Mouse (Mus musculus): ENCODE measurements at regions not wholly inside any gene's neighbourhood (a gene's known extent, or its start where the extent isn't known, plus 50 kb on each side); places are given as distances from the start of the nearest gene placed in this dataset.

- H3K4me3 ChIP-seq (ENCODE audit: insufficient read depth, low read depth, low read length) = no peak overlapping the region
- H3K27ac ChIP-seq (ENCODE audit: insufficient read depth, low read depth, low read length) = no peak overlapping the region
- DNase-seq = no peak
- H3K4me1 ChIP-seq (ENCODE audit: control insufficient read depth, insufficient read depth, low read length) = no peaks in the 10 kb centered on the region
- WGBS = 89% methylated on average over 6 of the region's 6 CpGs
- TF ChIP-seq CTCF (conservative IDR thresholded peaks at IDR 0.05; ENCODE audit: insufficient read depth, insufficient read length, low read depth, low read length) (no peak), POLR2A (IDR thresholded peaks at IDR 0.05; ENCODE audit: low read depth, low read length) (no peak)
- no peaks in the 10 kb centered on the region for H3K36me3 ChIP-seq (ENCODE audit: control insufficient read depth, insufficient read depth, low read length)
- H3K27me3 ChIP-seq (replicated peaks; ENCODE audit: control insufficient read depth, insufficient read depth, low read length) = no peaks in the 10 kb centered on the region
Measured at GRCm38 (mm10) chr17:15235041-15235440, 141.6 kb downstream of the Dll1 start.

GRCm38 (mm10) chr17:15231175-15231574, 145.5 kb downstream of the Dll1 start:
- no peaks in the 10 kb centered on the region for H3K27me3 ChIP-seq (replicated peaks; ENCODE audit: control insufficient read depth, insufficient read depth, low read length)
- H3K36me3 ChIP-seq (ENCODE audit: control insufficient read depth, insufficient read depth, low read length) = no peaks in the 10 kb centered on the region
- TF ChIP-seq CTCF (conservative IDR thresholded peaks at IDR 0.05; ENCODE audit: insufficient read depth, insufficient read length, low read depth, low read length) (no peak), POLR2A (IDR thresholded peaks at IDR 0.05; ENCODE audit: low read depth, low read length) (no peak)
- DNase-seq = peak; percentile 41
- H3K4me3 ChIP-seq (ENCODE audit: insufficient read depth, low read depth, low read length) = no peak overlapping the region
- WGBS = 42% methylated on average over 5 of the region's 5 CpGs
- no peak overlapping the region for H3K27ac ChIP-seq (ENCODE audit: insufficient read depth, low read depth, low read length)
- no peaks in the 10 kb centered on the region for H3K4me1 ChIP-seq (ENCODE audit: control insufficient read depth, insufficient read depth, low read length)

- 64% methylated on average over 6 of the region's 6 CpGs for WGBS
- no peak for TF ChIP-seq POLR2A (IDR thresholded peaks at IDR 0.05; ENCODE audit: low read depth, low read length)
- no peak for TF ChIP-seq CTCF (conservative IDR thresholded peaks at IDR 0.05; ENCODE audit: insufficient read depth, insufficient read length, low read depth, low read length)
- Histone ChIP-seq H3K4me3 (ENCODE audit: insufficient read depth, low read depth, low read length) (no peak overlapping the region), H3K27me3 (replicated peaks; ENCODE audit: control insufficient read depth, insufficient read depth, low read length) (no peaks in the 10 kb centered on the region), H3K27ac (ENCODE audit: insufficient read depth, low read depth, low read length) (no peak overlapping the region), H3K4me1 (ENCODE audit: control insufficient read depth, insufficient read depth, low read length) (no peaks in the 10 kb centered on the region), H3K36me3 (ENCODE audit: control insufficient read depth, insufficient read depth, low read length) (no peaks in the 10 kb centered on the region)
- DNase-seq = no peak
Measured at GRCm38 (mm10) chr17:15229159-15229558, 147.5 kb downstream of the Dll1 start.

GRCm38 (mm10) chr17:15228077-15228476, 148.6 kb downstream of the Dll1 start:
- whole genome bisulfite sequencing = 60% methylated on average over 8 of the region's 8 CpGs
- H3K36me3 ChIP-seq (ENCODE audit: control insufficient read depth, insufficient read depth, low read length) = no peaks in the 10 kb centered on the region
- no peak for TF ChIP-seq POLR2A (IDR thresholded peaks at IDR 0.05; ENCODE audit: low read depth, low read length)
- no peak for TF ChIP-seq CTCF (conservative IDR thresholded peaks at IDR 0.05; ENCODE audit: insufficient read depth, insufficient read length, low read depth, low read length)
- no peaks in the 10 kb centered on the region for H3K27me3 ChIP-seq (replicated peaks; ENCODE audit: control insufficient read depth, insufficient read depth, low read length)
- no peak overlapping the region for H3K27ac ChIP-seq (ENCODE audit: insufficient read depth, low read depth, low read length)
- peak; percentile 27 for DNase-seq
- H3K4me3 ChIP-seq (ENCODE audit: insufficient read depth, low read depth, low read length) = no peak overlapping the region
- H3K4me1 ChIP-seq (ENCODE audit: control insufficient read depth, insufficient read depth, low read length) = no peaks in the 10 kb centered on the region

- H3K36me3 ChIP-seq (ENCODE audit: control insufficient read depth, insufficient read depth, low read length) = no peaks in the 10 kb centered on the region
- WGBS = 91% methylated on average over 10 of the region's 10 CpGs
- no peaks in the 10 kb centered on the region for H3K27me3 ChIP-seq (replicated peaks; ENCODE audit: control insufficient read depth, insufficient read depth, low read length)
- DNase-seq = no peak
- TF ChIP-seq POLR2A (IDR thresholded peaks at IDR 0.05; ENCODE audit: low read depth, low read length) (no peak), CTCF (conservative IDR thresholded peaks at IDR 0.05; ENCODE audit: insufficient read depth, insufficient read length, low read depth, low read length) (no peak)
- H3K4me1 ChIP-seq (ENCODE audit: control insufficient read depth, insufficient read depth, low read length) = no peaks in the 10 kb centered on the region
- H3K4me3 ChIP-seq (ENCODE audit: insufficient read depth, low read depth, low read length) = no peak overlapping the region
- H3K27ac ChIP-seq (ENCODE audit: insufficient read depth, low read depth, low read length) = no peak overlapping the region
Measured at GRCm38 (mm10) chr17:15223826-15224225, 152.8 kb downstream of the Dll1 start.

GRCm38 (mm10) chr17:15222923-15223322, 153.7 kb downstream of the Dll1 start:
- WGBS = 82% methylated on average over 3 of the region's 3 CpGs
- DNase-seq = no peak
- Histone ChIP-seq H3K4me1 (ENCODE audit: control insufficient read depth, insufficient read depth, low read length) (no peaks in the 10 kb centered on the region), H3K36me3 (ENCODE audit: control insufficient read depth, insufficient read depth, low read length) (no peaks in the 10 kb centered on the region), H3K27me3 (replicated peaks; ENCODE audit: control insufficient read depth, insufficient read depth, low read length) (no peaks in the 10 kb centered on the region), H3K4me3 (ENCODE audit: insufficient read depth, low read depth, low read length) (no peak overlapping the region), H3K27ac (ENCODE audit: insufficient read depth, low read depth, low read length) (no peak overlapping the region)
- TF ChIP-seq POLR2A (IDR thresholded peaks at IDR 0.05; ENCODE audit: low read depth, low read length) (no peak), CTCF (conservative IDR thresholded peaks at IDR 0.05; ENCODE audit: insufficient read depth, insufficient read length, low read depth, low read length) (no peak)

- H3K4me3 ChIP-seq (ENCODE audit: insufficient read depth, low read depth, low read length) = no peak overlapping the region
- H3K27ac ChIP-seq (ENCODE audit: insufficient read depth, low read depth, low read length) = no peak overlapping the region
- H3K4me1 ChIP-seq (ENCODE audit: control insufficient read depth, insufficient read depth, low read length) = no peaks in the 10 kb centered on the region
- WGBS = 68% methylated on average over 1 of the region's 1 CpGs
- DNase-seq = no peak
- no peaks in the 10 kb centered on the region for H3K27me3 ChIP-seq (replicated peaks; ENCODE audit: control insufficient read depth, insufficient read depth, low read length)
- no peak for TF ChIP-seq POLR2A (IDR thresholded peaks at IDR 0.05; ENCODE audit: low read depth, low read length)
- no peak for TF ChIP-seq CTCF (conservative IDR thresholded peaks at IDR 0.05; ENCODE audit: insufficient read depth, insufficient read length, low read depth, low read length)
- H3K36me3 ChIP-seq (ENCODE audit: control insufficient read depth, insufficient read depth, low read length) = no peaks in the 10 kb centered on the region
Measured at GRCm38 (mm10) chr17:15214157-15214685, 162.5 kb downstream of the Dll1 start.

Measured in kidney, adult 2 months (tissue).